Mouse (Mus musculus) WW6 (cell line): ENCODE data around the gene Tcf20.

Source experiments
- DNase-seq: peaks from one replicate; pipeline ENCODE4 v3.0.0-alpha.2; 2013; ENCODE audit warnings: low read depth, low spot score

Gene Tcf20

DNA sequence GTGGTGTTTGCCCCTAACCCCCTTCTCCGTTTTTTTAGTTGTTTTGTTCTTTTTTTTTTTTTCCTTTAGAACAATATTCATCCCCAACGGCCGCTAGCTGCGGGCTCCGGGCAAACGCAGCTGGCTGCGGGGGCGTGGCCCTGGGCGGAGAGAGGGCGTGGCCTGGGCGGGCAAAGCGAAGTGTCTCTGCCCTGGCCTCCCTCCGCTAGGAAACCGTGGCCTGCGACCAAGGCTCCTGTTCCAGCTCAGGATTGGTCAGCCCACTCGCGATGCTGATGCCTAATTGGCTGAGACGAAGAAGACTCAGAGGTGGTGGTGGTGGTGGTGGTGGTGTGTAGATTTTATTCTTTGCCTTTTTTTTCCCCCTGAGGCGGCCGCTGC lies at the start of gene Tcf20:
Gene Tcf20, minus strand, starts transcription at position 141 of the 381 bp plus-strand sequence.
- peak; percentile 84 for DNase-seq

DNA sequence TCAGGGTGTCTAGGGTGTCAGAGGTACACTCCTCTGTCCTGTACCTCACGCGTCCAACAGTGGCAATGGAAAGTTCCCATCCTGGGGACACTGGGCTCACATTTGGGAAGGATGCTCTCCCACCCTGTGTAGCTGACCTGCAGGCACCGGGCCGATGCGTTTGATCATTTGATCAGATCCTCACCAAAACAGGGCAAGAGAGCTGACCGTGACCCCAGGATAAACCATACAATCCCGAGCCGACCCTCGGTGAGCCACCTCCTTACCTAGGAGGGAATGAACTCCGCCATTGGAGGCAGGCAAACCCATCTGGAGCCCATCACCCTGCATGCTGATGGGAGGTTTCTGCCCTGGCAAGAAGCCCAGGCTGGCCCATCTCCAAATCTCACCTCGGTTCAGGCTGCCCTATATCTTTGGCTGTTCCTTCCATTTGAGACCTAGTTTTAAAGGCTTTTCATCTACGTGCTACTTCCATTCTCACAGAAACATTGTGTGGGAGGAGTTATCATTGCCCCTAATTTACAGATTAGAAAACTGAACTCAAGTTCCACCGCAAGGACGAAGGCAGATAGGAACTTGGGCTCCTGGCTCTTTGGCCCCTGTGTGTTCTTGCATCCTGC lies 49.3 kb upstream of the Tcf20 start:
- DNase-seq = no peak

DNA sequence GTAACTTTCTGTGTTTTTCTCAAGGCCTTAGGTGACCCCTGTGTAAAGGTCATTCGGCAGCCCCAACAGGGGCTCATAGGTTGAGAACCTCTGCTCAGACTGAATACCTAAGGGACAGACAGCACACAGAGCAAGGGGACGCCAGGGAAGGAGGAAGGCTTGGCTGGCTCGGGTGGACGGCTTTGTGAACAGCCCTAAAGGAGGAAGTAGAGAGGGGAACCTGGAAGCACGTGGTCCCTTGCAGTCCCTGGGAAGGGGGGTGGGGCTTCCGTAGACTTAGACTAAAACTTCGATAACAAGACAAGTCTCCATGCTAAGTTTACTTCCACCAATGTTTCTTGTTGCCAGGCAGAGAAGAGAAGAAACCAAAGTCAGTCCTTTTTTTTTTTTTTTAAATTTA lies 48.4 kb upstream of the Tcf20 start:
- DNase-seq = no peak

DNA sequence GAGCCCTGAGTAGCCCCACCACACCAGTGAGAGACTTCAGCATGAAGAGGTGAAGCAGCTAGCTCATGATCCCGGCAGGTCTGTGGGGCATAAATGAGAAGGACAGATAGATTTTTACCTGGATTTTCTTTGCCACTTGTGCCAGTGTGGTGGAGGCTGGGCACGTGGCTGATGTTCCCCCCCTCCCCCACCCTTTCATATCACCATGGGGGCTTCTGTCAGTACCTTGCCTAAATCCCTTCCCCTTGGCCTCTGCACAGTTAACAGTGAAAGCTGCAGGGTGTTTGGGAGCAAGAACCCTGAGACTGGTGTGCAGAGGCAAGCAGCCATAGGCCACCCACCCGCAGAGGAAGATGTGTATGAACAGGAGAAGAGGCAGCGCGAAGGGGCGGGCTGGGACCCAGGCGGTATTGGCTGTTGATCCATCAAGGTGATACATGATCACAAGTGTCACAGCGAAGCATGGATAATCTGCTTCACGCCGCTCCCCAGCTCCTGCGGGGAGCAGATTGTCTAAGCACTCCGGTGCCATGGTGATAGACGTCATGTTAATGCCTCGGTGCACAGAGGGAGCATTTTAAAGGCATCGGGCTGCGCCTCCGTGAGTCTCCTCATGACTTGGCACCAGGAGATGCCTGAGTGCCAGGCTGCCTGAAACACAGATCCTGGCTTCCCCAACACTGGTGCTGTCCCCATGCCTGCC lies 46.8 kb upstream of the Tcf20 start:
- no peak for DNase-seq

DNA sequence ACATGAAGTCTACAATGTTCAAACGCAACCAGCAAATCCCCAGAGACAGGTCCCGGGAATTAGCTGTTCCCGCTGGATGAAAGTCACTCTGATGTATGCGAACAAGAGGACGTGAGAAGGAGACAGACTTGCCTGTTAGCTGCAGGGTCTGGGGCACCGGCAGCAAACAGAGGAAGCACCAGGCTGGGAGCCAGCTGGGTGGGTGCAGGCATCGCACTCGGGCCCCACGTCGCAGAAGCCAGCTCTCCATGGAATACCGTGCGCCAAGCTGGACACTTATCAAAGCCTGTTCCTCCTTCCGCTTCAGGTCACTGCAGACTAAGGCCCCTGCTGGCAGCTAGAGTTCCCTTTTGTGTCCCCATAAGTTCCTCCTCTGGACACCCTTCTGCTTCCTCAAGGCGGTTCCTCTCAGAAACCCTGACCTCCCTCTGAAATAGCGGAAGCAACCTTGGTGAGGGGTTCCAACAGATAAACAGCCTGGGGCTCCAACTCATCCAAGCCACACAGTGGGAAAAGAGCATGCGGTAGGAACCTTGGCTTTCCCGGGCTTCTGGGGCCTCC lies 45.4 kb upstream of the Tcf20 start, which contains the start of gene Nfam1:
Gene Nfam1, minus strand, starts transcription at position 326 of the 561 bp plus-strand sequence.
- DNase-seq = no peak

DNA sequence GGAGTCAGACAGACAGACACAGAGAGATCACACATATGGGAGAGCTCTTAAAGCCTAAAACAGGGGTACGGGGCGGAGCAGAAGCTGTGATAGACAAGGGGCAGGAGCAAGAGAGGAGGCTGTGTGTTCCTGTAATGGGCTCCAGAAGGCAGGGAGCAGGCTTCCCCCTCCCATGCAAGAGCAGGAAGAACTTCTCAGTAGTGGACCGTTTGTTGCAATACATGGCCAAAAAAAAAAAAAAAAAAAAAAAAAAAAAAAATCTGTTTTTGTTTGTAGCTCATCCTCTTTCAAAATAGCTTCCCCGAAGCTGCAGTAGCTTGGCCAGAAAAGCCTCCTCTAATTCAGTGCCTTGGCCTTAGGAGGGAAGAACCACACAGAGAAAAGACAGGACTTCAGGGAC lies 43.2 kb upstream of the Tcf20 start:
- no peak for DNase-seq

DNA sequence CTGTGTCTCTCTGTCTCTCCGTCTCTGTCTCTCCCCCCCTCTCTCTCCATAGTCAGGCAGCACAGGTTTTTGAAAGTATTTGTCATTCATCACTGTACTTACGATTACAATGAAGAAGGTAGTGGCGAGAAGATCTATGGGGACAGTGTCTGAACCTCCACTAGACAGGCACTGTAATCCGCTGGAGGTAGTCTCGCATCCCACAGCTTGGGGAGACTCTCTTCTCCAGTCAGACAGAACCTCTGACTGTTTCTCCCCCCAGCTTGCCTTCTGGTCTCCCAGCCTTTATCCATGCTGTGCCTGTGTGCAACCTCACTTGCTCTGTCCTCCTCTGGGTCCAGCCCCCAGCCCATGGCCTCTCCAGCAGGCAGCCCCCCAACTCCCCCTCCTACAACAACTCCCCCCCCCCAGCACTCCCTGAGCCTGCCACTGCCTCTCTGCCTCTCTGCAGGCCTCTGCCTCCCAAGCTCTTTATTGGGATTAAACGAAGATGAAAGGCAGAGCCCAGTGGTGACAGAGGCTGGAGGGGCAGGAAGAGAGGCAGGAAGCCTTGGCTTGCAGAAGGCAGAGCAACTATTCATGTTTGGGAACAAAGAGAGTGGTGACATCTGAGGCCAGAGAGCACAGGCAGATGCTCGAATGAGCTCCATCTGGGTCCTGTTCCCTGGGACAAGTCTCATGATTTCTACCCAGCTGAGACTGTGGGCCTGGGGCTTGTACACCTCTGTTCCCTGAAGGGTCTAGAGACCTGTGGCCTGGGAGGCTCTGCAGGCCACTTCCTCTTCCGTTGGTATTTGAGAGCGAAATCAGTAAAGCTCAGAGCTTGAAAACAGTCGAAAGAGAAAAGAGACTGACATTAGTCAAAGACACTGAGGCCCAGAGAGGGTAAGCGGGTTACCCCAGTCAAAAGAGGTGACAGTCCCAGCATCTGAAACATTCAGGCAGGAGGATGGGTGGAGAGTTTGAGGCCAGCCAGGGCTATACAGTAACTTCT lies 42.4 kb upstream of the Tcf20 start:
- DNase-seq = no peak

DNA sequence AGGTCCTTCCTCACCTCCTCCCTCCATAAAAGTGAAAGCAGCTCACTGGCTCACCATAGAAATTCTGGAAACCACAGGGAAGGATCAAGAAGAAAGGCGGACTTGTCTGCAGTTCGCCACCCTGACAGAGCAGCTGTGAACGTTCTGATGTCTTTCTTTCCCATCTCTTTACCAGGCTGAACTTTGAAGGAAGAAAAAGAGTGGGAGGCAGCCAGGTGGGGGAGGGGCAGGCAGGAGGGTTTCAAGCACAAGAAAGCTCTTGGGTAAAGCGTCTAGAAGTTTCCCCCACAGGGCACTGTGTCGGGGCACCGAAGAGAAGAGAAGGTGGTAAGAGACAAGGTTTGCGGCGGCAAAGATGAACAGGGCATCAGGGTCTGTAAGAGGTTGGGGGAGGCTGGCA lies 38.5 kb upstream of the Tcf20 start:
- no peak for DNase-seq

DNA sequence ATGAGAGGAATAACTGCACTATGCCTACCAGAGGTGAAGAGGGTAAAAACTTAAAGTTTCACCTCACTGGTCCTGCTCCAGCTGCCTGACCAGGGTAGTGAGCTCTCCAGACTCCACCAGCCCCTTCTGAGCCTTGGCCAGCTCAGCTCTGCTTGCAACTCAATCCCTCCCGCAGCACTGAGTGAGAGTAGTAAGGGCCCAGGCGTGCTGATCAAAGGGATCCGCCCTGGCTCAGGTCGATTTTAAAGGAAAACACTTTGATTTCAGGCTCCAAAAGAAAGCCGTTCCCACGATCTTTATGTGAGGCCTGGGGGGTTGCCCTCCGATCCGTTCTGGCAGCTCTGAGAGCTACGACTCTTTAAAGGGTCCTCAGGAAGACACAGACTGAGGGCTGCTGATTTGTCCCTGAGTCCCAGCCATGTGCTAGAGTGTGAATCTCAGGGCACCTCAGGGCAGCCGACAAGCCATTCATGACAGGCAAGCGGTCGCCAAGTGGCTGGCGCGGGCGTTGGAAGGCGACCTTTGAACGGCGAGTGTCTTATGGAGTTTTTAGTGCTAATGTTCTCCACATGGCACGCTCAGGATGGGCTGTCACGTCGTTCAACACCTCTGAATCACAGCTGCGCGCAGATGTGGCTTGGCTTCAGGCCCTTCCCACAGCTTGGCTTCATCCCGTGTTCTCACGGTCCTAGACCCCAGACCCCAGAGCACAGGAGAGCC lies 37.5 kb upstream of the Tcf20 start:
- DNase-seq = no peak

DNA sequence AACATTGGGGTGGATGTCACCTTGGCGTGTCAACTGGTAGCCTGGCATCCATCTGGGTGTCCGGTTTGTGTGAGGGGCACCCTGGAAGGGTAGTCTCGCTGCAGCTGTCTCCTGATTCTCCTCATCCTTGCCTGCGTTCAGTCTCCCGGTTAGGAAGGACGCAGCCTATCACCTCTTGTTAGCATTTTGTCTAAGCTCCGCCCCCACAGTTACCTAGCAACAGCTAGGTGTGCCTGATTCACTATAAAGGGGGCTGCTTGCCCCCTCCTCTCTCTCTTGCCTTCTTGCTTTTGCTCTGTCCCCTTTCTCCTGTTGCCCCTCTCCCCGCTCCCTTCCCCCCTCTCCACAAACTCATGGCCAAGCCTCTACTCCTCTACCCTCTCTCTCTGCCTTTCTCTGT lies 35.3 kb upstream of the Tcf20 start:
- DNase-seq = no peak

DNA sequence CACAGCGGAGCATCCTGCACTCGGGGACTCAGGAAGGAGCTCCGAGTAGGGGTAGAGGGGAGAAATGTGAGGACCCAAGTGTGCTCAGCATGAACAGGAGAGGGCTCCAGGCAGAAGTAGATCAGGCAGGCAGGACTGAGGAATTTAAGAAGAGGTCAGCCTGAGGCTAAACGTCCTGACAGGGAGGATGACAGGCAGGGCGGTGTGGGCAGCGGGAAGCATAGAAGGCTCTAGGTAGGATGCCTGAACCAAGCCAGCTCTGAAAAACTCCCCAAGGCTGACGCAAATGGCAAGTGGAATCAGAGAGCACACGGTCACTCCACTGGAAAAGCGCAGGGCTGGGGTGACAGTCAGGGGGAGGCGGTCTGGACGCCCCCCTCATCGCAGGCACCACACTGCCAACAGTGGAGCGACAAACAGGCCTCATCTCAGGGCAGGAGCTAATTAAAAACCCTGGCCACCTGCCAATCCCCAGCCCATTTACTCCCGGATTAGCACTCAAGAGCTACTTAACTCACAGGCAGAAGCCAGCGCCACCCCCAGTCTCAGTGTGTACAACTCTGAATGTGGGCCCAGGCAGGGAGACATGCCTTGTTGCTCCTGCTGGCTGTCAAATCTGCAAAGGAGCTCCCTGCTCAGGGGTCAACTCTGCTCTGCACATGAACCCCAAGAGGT lies 23.5 kb upstream of the Tcf20 start:
- DNase-seq = no peak

DNA sequence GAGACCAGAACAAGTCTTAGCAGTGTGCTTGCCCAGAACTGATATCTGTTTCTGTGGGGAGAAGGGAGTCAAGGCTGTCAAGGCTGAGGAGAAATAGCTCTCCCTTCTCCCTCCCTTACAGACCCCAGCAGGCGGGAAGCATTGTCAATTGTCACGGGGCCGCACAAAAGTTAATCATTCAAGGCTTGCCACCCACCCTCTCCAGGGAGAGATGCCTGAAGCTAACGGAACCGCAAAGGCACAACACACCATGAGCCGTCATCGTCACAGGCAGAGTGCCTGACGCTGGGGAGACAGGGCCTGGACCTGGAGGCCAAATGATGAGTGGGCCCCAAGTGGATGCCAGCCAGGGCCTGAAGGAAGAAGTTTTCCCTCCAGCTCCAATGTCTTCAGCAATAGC lies 22.8 kb upstream of the Tcf20 start:
- no peak for DNase-seq

DNA sequence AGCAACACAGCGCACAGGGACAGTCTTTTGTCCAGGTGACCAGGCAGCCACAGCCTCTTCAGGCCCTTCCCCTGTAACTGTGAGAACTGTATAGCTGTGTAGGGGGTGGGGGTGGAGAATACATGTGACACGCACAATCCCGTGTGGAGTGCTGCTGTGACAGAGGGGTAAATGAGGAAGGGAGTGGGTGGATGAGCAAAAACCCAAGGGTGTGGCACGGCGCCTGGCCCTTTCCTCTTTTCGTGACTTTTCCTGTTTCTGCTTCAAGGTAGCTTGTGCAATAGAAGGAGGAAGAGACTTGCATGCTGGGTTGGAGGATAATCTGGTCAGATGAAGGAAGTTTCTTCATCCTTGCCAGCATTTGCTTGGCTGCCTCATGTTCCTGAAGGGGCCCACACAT lies 21.9 kb upstream of the Tcf20 start:
- no peak for DNase-seq

DNA sequence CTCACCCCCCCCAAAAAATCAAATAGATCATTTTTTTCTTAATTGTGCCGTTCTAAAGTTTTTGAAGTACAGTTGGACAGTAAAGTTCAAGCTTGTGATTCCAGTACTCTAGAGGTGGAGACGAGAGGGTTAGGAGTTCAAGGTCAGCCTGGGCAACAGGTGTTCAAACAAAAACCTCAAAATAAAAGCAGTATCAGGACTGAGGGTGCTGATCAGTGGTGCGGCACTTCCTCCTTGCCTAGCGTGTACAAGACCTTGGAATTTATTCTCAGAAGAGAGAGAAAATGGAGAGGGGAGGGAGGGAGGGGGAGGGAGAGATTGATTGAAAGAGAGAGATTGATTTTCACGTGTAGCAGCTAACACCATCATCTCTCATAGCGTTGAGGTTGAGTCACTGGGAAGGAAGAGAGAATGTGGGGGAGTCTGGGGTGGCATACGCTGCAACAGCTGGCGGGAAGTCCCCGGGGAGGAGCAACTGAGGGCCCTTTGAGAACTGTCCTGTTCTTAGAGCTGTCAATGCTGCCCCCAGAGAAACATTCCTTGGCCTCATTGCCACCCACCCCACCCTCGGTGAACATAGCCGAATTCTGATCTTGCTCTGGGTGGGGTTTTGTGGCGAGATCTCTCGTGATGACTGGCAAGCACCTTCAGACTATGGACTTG lies 21.2 kb upstream of the Tcf20 start:
- DNase-seq = no peak

DNA sequence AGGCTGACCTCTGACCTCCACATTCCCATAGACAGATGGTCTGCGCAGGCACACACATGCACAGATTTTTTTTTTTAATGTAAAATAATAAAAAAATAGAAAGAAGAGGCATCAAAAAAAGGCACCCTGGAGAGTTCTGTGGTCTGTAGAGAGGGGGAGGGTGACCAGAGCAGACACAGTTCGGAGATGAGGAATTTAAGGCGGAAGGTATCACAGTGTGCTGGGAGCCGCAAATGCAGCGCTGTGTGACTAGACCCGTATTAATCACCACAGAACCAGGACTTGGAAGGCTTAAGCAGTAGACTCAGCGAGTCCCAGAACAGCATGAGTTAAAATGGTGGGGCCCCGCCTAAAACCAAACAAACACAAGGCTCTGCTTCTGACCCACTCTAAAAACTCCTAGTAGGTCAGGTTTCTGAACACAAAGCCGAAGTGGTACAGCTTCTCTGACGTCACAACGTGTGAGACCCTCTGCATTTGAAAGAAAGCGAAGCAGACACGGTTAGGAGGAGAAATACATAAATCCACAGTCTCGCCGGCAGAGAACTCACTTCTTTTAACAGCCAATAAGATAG lies 19.8 kb upstream of the Tcf20 start:
- DNase-seq = no peak

DNA sequence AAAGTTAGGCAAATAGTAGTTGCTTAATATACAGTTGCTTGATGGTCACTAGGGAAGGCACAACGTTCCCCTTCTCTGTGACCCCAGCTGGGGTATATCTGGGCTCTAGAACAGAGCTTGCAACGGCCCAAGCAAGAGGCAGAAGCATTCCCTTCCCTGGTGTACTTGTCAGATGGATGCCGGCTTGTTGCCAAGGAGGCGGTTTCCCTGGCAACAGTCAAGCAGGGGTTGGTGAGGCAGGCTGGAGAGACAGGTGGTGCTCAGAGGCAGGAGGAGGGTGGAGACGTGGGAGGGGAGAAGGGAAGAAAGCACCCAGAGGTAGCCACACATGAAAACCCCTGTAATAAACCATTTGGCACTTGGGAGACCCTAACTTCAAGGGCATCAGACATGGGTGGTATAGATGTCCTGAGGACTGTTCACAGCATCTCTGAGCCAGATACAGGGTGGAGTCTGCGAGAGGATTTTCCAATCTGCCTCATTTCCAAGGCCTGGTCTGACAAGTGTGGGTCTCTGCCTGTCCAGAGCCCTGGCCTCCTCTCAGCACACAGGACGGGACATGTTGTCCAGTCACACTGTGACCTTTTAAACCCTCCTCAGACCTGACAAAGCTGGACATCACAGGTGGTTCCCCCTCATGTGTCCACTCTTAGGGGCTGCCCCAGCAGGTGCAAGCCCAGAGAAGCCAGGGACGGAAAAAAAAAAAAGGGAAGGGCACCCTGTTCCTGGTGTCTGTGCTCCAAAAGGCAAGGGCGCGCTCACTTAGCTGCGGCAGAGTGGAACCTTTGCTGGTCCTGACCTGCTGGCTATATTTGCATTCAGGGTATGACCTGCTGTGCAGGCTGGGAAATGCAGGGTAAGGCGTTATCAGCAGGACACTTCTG lies 15.2 kb upstream of the Tcf20 start:
- no peak for DNase-seq

DNA sequence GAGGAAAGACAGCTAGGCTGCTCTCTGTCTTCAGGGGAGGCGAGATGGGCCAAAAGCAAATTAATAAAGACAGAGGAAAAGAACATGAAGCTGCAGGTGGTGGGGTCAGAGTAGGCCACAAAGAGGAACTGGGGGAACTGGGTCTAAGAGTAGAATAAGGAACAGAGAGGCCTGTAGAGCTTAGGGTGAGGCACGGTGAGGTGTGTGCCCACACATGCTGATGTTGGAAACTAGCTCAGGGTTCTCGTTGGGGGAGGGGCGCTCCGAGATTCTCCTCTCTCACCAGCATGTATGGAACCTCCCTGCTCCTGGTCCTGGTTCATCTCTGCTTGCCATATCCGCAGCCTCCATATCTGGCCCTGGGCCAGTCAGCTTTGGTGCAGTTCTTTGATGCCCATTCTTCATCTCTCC lies 11.1 kb upstream of the Tcf20 start:
- DNase-seq = no peak

DNA sequence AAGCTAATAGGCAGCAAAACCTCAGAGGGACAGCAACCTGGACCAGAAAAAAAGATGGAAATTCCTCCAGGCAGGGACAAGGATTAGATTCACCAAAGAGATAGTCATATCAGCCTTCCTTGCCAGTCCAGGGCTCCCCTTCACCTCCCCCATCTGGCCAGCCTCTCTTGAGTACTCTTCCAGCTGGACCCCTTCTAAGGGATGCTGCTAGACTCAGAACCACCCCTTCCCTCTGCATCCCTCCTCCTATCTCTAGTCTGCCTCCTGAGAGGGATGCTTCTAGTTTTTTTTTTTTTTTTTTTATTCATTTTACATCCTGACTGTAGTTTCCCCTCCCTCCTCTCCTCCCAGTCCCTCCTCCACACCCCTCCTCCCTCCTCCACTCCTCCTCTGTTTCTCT lies 8.8 kb upstream of the Tcf20 start:
- DNase-seq = no peak

DNA sequence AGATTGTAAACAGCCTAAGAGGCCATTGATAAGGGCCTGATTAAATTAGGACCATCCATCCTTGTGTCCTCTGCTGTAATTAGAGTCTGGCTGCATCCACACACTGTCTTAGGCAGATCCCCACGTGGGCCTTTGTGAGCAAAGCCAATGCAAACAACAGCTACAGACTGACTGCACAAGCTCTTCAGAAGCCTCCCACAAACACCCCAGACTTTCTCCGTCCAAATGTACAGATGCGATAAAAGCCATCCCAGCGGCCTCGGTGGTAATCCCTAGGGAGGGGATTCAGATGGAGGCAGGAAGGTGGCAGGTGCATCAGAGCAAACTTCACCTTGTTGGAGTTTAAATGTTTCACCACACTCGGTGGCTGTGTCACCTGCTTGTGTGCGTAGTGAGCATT lies 7.6 kb upstream of the Tcf20 start:
- no peak for DNase-seq
